Mouse (Mus musculus): ENCODE results near the gene Mrfap1. TPM values are rescaled to one million over a fixed set of nuclear protein-coding genes. Genes with fewer than 3 reads are reported as not detected.

The Mrfap1 gene
- total and polyA plus RNA-seq, 2 experiments from 2014 or later = 222 to 247 TPM

DNA sequence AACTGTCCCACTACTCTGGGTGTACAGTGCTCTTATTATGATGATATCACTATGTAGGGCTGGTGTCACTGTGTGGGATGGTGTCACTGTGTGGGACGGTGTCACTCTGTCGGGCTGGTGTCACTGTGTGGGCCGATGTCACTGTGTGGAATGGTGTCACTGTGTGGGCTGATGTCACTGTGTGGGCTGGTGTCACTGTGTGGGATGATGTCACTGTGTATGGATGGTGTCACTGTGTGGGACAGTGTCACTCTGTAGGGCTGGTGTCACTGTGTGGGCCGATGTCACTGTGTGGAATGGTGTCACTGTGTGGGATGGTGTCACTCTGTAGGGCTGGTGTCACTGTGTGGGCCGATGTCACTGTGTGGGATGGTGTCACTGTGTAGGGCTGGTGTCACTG lies 10.5 kb downstream of the Mrfap1 start:
- no peak overlapping the region for H3K4me3 ChIP-seq (ENCODE audit: low read depth, low read length)
- no peak overlapping the region for H3K4me2 ChIP-seq (ENCODE audit: low read depth, low read length)
- H3K4me1 ChIP-seq (ENCODE audit: control insufficient read depth, insufficient read depth) = no peaks in the 10 kb centered on the region
- 86% methylated on average over 5 of the region's 5 CpGs for WGBS
- H3K27me3 ChIP-seq (ENCODE audit: control insufficient read depth, insufficient read depth, low read length) = no peaks in the 10 kb centered on the region
- no peak overlapping the region for H3K9ac ChIP-seq (replicated peaks; ENCODE audit: low read depth, low read length)
- H3K9me3 ChIP-seq (replicated peaks; ENCODE audit: control insufficient read depth, low read length) = 0 out of 2 replicates have a peak, but pooled peaks cover 6% of the 10 kb centered on the region
- DNase-seq (ENCODE audit: low spot score) (no peak), ATAC-seq (ENCODE audit: insufficient read depth, low read depth) (no peak)
- no peaks in the 10 kb centered on the region for H3K36me3 ChIP-seq (replicated peaks; ENCODE audit: control insufficient read depth, insufficient read depth, low read length)
- no peak overlapping the region for H3K27ac ChIP-seq (ENCODE audit: low read depth)
- TF ChIP-seq EP300 (IDR thresholded peaks at IDR 0.05; ENCODE audit: low read depth) = no peak

DNA sequence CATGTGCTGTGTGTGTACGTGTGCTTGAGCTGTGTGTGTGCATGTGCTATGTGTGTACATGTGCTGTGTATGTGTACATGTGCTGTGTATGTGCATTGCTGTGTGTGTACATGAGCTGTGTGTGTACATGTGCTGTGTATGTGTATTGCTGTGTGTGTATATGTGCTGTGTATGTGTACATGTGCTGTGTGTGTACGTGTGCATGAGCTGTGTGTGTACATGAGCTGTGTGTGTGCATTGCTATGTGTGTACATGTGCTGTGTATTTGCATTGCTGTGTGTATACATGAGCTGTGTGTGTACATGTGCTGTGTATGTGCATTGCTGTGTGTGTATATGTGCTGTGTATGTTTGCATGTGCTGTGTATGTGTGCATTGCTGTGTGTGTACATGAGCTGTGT lies 17.1 kb downstream of the Mrfap1 start:
- 74% methylated on average over 2 of the region's 2 CpGs for WGBS
- Histone ChIP-seq H3K4me2 (ENCODE audit: low read depth, low read length) (no peak overlapping the region), H3K27ac (ENCODE audit: low read depth) (no peak overlapping the region), H3K27me3 (ENCODE audit: control insufficient read depth, insufficient read depth, low read length) (no peaks in the 10 kb centered on the region), H3K9me3 (replicated peaks; ENCODE audit: control insufficient read depth, low read length) (peaks cover 4% of the 10 kb centered on the region; the same call in 1 of the 2 replicates), H3K4me3 (ENCODE audit: low read depth, low read length) (no peak overlapping the region), H3K36me3 (replicated peaks; ENCODE audit: control insufficient read depth, insufficient read depth, low read length) (no peaks in the 10 kb centered on the region), H3K9ac (replicated peaks; ENCODE audit: low read depth, low read length) (no peak overlapping the region), H3K4me1 (ENCODE audit: control insufficient read depth, insufficient read depth) (no peaks in the 10 kb centered on the region)
- no peak for DNase-seq (ENCODE audit: low spot score)
- TF ChIP-seq CTCF (IDR thresholded peaks at IDR 0.05; ENCODE audit: low read depth) = no peak
- no peak for TF ChIP-seq EP300 (IDR thresholded peaks at IDR 0.05; ENCODE audit: low read depth)
- ATAC-seq (ENCODE audit: insufficient read depth, low read depth) = no peak

DNA sequence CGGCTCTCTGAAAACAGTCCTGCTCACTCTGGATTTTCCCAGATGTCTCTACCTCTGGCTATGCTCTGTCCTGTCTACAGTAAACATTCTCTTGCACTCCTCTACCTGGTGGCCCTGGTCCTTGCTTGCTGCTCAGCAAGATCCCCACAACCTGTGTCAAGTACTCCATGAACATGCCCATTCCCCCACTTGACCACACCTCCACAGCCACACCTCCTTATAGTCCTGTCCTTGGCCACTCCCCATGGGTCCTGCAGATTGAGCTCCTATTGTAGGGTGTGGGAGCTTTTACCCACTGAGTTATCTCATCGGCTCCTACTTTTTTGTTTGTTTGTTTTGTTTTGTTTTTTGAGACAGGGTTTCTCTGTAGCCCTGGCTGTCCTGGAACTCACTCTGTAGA lies 17.7 kb downstream of the Mrfap1 start:
- WGBS = 81% methylated on average over 1 of the region's 2 CpGs
- no peak for DNase-seq (ENCODE audit: low spot score)
- no peak overlapping the region for H3K4me3 ChIP-seq (ENCODE audit: low read depth, low read length)
- no peaks in the 10 kb centered on the region for H3K36me3 ChIP-seq (replicated peaks; ENCODE audit: control insufficient read depth, insufficient read depth, low read length)
- TF ChIP-seq CTCF (IDR thresholded peaks at IDR 0.05; ENCODE audit: low read depth) (no peak), EP300 (IDR thresholded peaks at IDR 0.05; ENCODE audit: low read depth) (no peak)
- no peak overlapping the region for H3K9ac ChIP-seq (replicated peaks; ENCODE audit: low read depth, low read length)
- H3K4me1 ChIP-seq (ENCODE audit: control insufficient read depth, insufficient read depth) = no peaks in the 10 kb centered on the region
- H3K27ac ChIP-seq (ENCODE audit: low read depth) = no peak overlapping the region
- H3K4me2 ChIP-seq (ENCODE audit: low read depth, low read length) = no peak overlapping the region
- H3K27me3 ChIP-seq (ENCODE audit: control insufficient read depth, insufficient read depth, low read length) = no peaks in the 10 kb centered on the region
- no peaks in the 10 kb centered on the region; the same call in 1 of the 2 replicates for H3K9me3 ChIP-seq (replicated peaks; ENCODE audit: control insufficient read depth, low read length)
- ATAC-seq (ENCODE audit: insufficient read depth, low read depth) = no peak

DNA sequence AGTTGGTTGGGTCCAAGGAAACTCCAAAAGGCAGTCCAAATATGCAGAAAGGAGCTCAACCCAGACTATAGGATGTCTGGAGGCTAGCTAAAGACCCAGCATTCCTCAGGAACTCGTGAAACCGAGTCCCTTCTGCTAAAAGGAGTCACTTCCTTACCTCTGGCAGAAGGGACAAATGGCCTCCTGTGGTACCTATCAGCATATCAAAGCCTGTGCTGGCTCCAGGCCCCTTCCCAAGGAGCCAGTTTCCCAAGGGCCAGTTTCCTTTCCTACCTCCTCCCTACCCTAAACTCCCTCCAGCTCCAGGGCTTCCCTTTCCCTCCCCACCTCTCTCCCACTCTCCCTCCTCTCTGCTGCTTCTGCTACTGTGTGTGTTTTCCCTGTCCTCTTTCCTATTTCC lies 19.4 kb downstream of the Mrfap1 start:
- H3K9ac ChIP-seq (replicated peaks; ENCODE audit: low read depth, low read length) = no peak overlapping the region
- ATAC-seq (ENCODE audit: insufficient read depth, low read depth) (no peak), DNase-seq (ENCODE audit: low spot score) (no peak)
- H3K4me3 ChIP-seq (ENCODE audit: low read depth, low read length) = no peak overlapping the region
- WGBS = 16% methylated on average over 2 of the region's 2 CpGs
- H3K4me2 ChIP-seq (ENCODE audit: low read depth, low read length) = no peak overlapping the region
- H3K36me3 ChIP-seq (replicated peaks; ENCODE audit: control insufficient read depth, insufficient read depth, low read length) = no peaks in the 10 kb centered on the region
- TF ChIP-seq EP300 (IDR thresholded peaks at IDR 0.05; ENCODE audit: low read depth) = no peak
- no peak for TF ChIP-seq CTCF (IDR thresholded peaks at IDR 0.05; ENCODE audit: low read depth)
- H3K9me3 ChIP-seq (replicated peaks; ENCODE audit: control insufficient read depth, low read length) = no peaks in the 10 kb centered on the region; the same call in 1 of the 2 replicates
- H3K27ac ChIP-seq (ENCODE audit: low read depth) = no peak overlapping the region
- H3K4me1 ChIP-seq (ENCODE audit: control insufficient read depth, insufficient read depth) = no peaks in the 10 kb centered on the region
- H3K27me3 ChIP-seq (ENCODE audit: control insufficient read depth, insufficient read depth, low read length) = no peaks in the 10 kb centered on the region

DNA sequence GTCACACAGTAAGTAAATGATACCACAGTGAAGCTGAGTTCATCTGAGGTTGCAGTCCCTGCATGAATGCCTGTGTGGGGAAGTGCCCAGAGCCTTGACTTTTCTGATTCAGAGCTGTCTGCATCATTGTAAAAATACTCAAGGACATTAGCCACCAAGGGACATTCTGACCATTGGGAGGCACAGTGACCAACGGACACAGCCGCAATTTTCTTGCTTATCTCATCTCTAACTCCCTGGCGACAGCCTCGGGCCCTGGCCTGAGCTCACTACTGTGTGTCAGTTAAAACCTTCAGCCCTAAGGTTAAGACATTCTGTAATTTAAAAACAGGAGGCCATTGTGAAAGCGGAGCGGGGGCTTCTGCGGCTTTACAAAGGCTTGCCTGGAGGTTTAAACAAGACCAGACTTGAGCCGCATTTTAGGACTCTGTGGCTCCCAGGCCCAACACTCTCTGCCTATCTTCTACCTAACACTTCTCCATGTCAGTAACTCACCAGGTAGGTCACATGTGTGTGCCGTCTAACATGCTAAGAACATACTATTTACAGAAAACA lies 20.5 kb downstream of the Mrfap1 start:
- TF ChIP-seq CTCF (IDR thresholded peaks at IDR 0.05; ENCODE audit: low read depth) (no peak), EP300 (IDR thresholded peaks at IDR 0.05; ENCODE audit: low read depth) (no peak)
- Histone ChIP-seq H3K4me3 (ENCODE audit: low read depth, low read length) (no peak overlapping the region), H3K27ac (ENCODE audit: low read depth) (no peak overlapping the region), H3K4me2 (ENCODE audit: low read depth, low read length) (no peak overlapping the region), H3K9me3 (replicated peaks; ENCODE audit: control insufficient read depth, low read length) (no peaks in the 10 kb centered on the region; the same call in 1 of the 2 replicates), H3K4me1 (ENCODE audit: control insufficient read depth, insufficient read depth) (no peaks in the 10 kb centered on the region), H3K27me3 (ENCODE audit: control insufficient read depth, insufficient read depth, low read length) (no peaks in the 10 kb centered on the region), H3K36me3 (replicated peaks; ENCODE audit: control insufficient read depth, insufficient read depth, low read length) (no peaks in the 10 kb centered on the region), H3K9ac (replicated peaks; ENCODE audit: low read depth, low read length) (no peak overlapping the region)
- DNase-seq (ENCODE audit: low spot score) (no peak), ATAC-seq (ENCODE audit: insufficient read depth, low read depth) (no peak)
- WGBS = 20% methylated on average over 9 of the region's 9 CpGs

DNA sequence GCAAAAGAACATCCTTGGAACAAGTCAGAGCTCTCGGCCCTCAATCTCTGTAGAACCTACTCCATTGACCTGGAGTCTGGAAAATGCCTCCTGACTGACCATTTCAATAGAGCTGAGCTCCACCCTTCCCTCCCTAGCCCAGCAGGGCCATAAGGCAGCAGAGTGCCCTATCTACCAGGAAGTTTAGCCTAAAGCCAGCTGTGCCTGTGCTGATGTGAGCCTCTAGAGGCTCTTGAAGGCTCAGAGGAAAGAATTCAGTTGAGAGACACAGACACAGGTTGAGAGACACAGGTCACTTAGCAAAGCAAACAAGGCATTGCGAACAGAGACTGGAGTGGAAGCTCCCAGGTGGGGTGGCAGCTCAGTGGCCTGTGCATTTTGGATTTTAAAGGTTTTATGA lies 21.3 kb downstream of the Mrfap1 start:
- Histone ChIP-seq H3K9me3 (replicated peaks; ENCODE audit: control insufficient read depth, low read length) (no peaks in the 10 kb centered on the region), H3K27ac (ENCODE audit: low read depth) (no peak overlapping the region), H3K27me3 (ENCODE audit: control insufficient read depth, insufficient read depth, low read length) (no peaks in the 10 kb centered on the region), H3K9ac (replicated peaks; ENCODE audit: low read depth, low read length) (no peak overlapping the region), H3K36me3 (replicated peaks; ENCODE audit: control insufficient read depth, insufficient read depth, low read length) (no peaks in the 10 kb centered on the region), H3K4me2 (ENCODE audit: low read depth, low read length) (no peak overlapping the region), H3K4me3 (ENCODE audit: low read depth, low read length) (no peak overlapping the region), H3K4me1 (ENCODE audit: control insufficient read depth, insufficient read depth) (no peaks in the 10 kb centered on the region)
- TF ChIP-seq EP300 (IDR thresholded peaks at IDR 0.05; ENCODE audit: low read depth) (no peak), CTCF (IDR thresholded peaks at IDR 0.05; ENCODE audit: low read depth) (no peak)
- 84% methylated on average over 2 of the region's 2 CpGs for WGBS
- ATAC-seq (ENCODE audit: insufficient read depth, low read depth) = no peak
- DNase-seq (ENCODE audit: low spot score) = no peak

Measured in heart, postnatal 0 days (tissue).